Mouse (Mus musculus) Patski (cell line): ENCODE results near the gene 1700123O20Rik. TPM values are rescaled to one million over a fixed set of nuclear protein-coding genes. Genes with fewer than 3 reads are reported as not detected.

ENCODE experiments used
- ATAC-seq: fragments of 100-300 bp; one replicate; pipeline ENCODE4 v1.8.0; 2021
- CTCF ChIA-PET: fragments of 350-600 bp; sonication (Branson Sonifier 250); formaldehyde crosslinking; loops from one replicate; lab custom pipeline; 2022; ENCODE audit warnings: inconsistent platforms; lab: Charles Lee
- POLR2A ChIA-PET: fragments of 350-600 bp; sonication (Branson Sonifier 250); formaldehyde crosslinking; loops from one replicate; lab custom pipeline; 2022; ENCODE audit warnings: antibody characterized with exemption, inconsistent platforms; lab: Charles Lee
- DNase-seq: peaks from one replicate; pipeline ENCODE4 v3.0.0-alpha.2; 2011; ENCODE audit warnings: low read depth, low spot score
- H3K27me3 ChIP-seq: fragments of 371-371 bp; one replicate; pipeline ENCODE4 v1.5.1; 2021
- CTCF ChIP-seq: fragments of 100-300 bp; IDR thresholded peaks from one replicate; pipeline ENCODE4 v1.5.1; 2021
- in situ Hi-C: fragments of 300-500 bp; cut with MboI; formaldehyde crosslinking; loops from 3 replicates; pipeline ENCODE4 v1.11.1; 2018; ENCODE audit warnings: low pct_unique_long_range_greater_than_20kb, mixed read lengths
- polyA plus RNA-seq: library from polyadenylated mRNA; unstranded; gene quantifications from one replicate; pipeline ENCODE4 v1.2.3, GENCODE M21; 2021

1700123O20Rik gene
- polyA plus RNA-seq, result 69.8 TPM

DNA sequence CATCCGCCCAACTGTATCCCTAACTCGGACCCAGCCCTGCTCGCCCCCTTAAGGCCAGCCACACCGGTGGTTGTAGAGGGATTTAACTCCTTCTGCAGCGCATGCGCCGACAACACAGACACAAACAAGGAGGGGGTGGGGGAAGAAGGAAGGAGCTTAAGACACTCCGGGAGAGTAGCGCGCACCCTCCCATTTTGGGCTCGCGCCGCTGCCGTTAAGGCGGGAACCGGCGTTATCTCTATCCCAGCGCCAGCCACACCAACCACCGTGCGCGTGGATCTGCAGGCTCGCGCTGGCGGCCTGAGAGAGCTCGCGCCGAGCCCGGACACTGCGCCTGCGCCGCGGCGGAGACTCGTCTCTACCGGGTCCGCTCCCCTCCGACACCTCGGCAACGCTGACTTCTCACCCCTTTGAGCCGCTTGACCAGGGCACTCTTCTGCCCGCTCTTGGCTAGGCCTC lies at the start of gene 1700123O20Rik:
Gene 1700123O20Rik, plus strand, starts transcription at position 154 of the 459 bp plus-strand sequence.
- ATAC-seq, result peak; percentile 61
- ChIA-PET POLR2A (interaction anchor here (0.6 to 1.2 kb wide), 3 partner anchors 26 to 332 kb away, joined by 3 read pairs; partner anchors contain the start of gene Cdh24), CTCF (interaction anchor here (0.8 to 2.0 kb wide), 5 partner anchors 17 to 117 kb away, joined by 3 to 10 read pairs (median 7); no protein-coding TSS in a partner anchor)
- no peak for TF ChIP-seq CTCF
- in situ Hi-C loops, result no loop called here
- H3K27me3 ChIP-seq, result no peaks in the 10 kb centered on the region
- DNase-seq, result no peak

DNA sequence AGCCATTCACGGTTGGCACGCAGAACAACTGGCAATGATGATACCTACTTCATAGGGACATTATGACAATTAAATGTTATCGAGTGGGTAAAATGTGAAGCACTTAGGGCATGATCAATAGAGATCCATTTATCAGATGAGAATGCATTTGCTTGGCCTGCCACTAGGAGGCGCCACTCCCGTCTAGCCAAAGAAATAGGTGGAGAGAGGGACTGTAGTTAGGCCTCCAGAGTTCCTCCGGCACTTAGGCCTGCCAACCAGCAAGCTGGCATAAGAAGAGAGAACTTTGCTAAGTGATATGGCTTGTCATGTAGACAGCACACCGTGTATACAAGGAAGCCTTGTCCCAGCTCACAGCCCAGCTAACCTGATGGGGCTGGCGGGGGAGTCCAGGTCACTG lies 49.1 kb upstream of the 1700123O20Rik start:
- DNase-seq (no peak), ATAC-seq (no peak)
- ChIA-PET CTCF (interaction anchor here (0.8 to 2.2 kb wide), 5 partner anchors 11 to 109 kb away, joined by 3 to 18 read pairs (median 7); partner anchors contain the start of genes Psmb11 and Psmb5), POLR2A (no interaction called here)
- in situ Hi-C loops, result loop anchor here (5.0 kb wide), 1 partner anchor 55 kb away; no protein-coding TSS in a partner anchor
- no peaks in the 10 kb centered on the region for H3K27me3 ChIP-seq
- TF ChIP-seq CTCF, result no peak

DNA sequence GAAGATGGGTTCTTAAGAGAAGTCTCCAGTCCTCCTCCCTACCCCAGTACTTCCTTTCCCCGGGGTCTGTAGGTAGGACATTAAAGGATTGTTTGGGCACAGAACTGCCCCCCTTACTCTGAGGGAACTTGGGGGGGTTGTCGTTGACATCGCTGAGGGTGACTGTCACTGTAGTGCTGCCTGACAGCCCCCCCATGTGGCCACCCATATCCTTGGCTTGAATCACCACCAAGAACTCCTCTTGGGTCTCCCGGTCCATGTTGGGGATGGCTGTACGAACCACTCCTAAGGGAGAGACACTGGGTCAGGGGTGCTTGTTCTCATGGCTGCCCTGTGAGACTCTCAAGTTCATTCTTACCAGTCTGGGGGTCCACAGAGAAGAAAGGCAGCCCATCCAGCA lies 47.8 kb upstream of the 1700123O20Rik start:
- no peaks in the 10 kb centered on the region for H3K27me3 ChIP-seq
- ATAC-seq (no peak), DNase-seq (no peak)
- ChIA-PET POLR2A (no interaction called here), CTCF (interaction anchor here (0.6 to 2.2 kb wide), 6 partner anchors 12 to 110 kb away, joined by 3 to 18 read pairs (median 6); partner anchors contain the start of genes Psmb11 and Psmb5)
- in situ Hi-C loops, result loop anchor here (5.0 kb wide), 1 partner anchor 56 kb away; no protein-coding TSS in a partner anchor
- no peak for TF ChIP-seq CTCF

DNA sequence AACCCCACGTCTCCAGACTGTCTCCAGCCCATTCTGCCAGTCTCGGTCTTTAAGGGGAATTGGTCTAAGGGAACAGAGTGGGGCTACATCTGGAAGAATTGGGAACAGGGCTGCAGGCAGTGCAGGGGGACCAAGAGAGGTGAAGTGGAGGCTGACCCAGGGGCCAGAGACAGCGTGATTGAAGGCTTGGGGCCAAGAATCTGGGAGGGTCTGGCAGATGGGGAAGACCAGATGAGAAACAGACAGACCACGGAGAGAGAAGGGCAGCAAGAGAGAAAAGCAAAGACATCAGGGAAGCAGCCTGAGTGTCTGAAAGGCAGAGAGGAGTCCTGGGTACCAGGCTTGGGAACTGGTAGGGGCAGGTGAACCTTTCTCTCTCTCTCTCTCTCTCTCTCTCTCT lies 45.9 kb upstream of the 1700123O20Rik start:
- ATAC-seq, result no peak
- POLR2A ChIA-PET, result no interaction called here
- CTCF ChIA-PET, result interaction anchor here (1.7 kb wide), 1 partner anchor 112 kb away, joined by 9 read pairs; no protein-coding TSS in a partner anchor

DNA sequence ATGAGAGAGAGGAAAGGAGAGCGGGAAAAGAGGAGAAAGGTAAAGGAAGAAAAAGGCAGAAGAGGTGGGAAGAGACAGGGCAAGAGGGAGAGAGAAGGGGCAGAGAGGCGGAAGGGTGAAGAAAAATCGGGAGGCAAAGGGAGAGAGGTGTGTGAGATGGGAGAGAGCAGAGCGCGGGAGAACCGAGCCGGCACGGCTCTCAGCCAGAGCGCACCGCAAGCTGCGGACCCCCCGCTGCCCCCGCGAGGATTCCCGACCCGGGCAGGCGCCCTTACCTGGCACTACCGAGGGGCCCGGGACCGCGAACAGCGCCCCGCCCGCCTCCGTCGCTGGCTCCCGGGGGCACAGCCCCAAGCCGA lies 45.1 kb upstream of the 1700123O20Rik start, which contains the start of gene Gm17606:
Gene Gm17606, plus strand, starts transcription at position 7 of the 359 bp plus-strand sequence.
- CTCF ChIA-PET, result interaction anchor here (0.6 to 4.2 kb wide), 10 partner anchors 10 to 117 kb away, joined by 3 to 22 read pairs (median 4); partner anchors contain the start of gene Haus4
- in situ Hi-C loops, result loop anchor here (5.0 to 10.0 kb wide), 2 partner anchors 114 to 416 kb away; no protein-coding TSS in a partner anchor
- no peak for TF ChIP-seq CTCF
- no peak for DNase-seq
- H3K27me3 ChIP-seq, result no peaks in the 10 kb centered on the region
- POLR2A ChIA-PET, result no interaction called here
- ATAC-seq, result peak; percentile 0

More for the DNA sequence above, 45.9 kb upstream of the 1700123O20Rik start:
- no peaks in the 10 kb centered on the region for H3K27me3 ChIP-seq
- DNase-seq, result no peak
- no peak for TF ChIP-seq CTCF
- in situ Hi-C loops, result loop anchor here (5.0 to 10.0 kb wide), 2 partner anchors 113 to 415 kb away; no protein-coding TSS in a partner anchor

DNA sequence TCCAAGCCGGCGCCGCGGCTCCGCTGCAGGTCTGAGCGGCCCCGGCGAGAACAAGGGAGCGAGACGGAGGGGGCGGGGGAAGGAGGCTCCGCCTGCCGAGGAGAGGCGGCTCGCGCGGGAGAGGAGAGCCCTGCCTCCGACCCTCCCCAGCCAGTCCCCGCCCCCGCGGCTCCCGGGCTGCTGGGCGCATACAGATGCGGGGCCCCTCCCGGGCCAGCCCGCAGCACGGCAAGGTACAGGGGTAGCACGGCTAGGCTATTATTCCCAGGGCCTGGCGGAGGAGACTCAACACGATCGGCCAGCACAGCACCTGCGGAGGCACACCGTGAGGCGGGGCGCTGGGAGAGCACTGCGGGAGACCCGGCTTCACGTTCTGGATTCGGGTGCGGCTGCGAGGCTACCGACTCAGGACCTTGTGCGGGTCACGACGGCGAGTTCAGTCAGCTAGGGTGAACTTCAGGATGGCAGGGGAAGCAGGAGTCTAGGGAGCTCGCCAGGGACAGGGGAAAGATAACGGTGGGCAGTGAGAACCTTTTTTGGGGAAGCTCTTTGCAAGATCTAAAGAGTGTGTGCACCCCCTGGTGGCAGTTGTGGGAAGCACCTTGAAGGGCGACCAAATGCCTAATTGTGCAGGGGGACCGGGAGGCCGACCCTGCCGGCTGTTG lies 44.6 kb upstream of the 1700123O20Rik start, which contains the start of gene Cdh24:
Gene Cdh24, minus strand, starts transcription at position 60 of the 665 bp plus-strand sequence.
- DNase-seq (no peak), ATAC-seq (peak; percentile 80)
- ChIA-PET POLR2A (interaction anchor here (0.6 to 1.0 kb wide), 3 partner anchors 45 to 126 kb away, joined by 3 to 9 read pairs (median 3); partner anchors contain the start of gene Acin1), CTCF (interaction anchor here (0.6 to 4.2 kb wide), 17 partner anchors 9 to 246 kb away, joined by 3 to 22 read pairs (median 4); partner anchors contain the start of gene Haus4)
- H3K27me3 ChIP-seq, result no peaks in the 10 kb centered on the region
- TF ChIP-seq CTCF, result no peak
- in situ Hi-C loops, result loop anchor here (5.0 to 10.0 kb wide), 2 partner anchors 114 to 417 kb away; no protein-coding TSS in a partner anchor

DNA sequence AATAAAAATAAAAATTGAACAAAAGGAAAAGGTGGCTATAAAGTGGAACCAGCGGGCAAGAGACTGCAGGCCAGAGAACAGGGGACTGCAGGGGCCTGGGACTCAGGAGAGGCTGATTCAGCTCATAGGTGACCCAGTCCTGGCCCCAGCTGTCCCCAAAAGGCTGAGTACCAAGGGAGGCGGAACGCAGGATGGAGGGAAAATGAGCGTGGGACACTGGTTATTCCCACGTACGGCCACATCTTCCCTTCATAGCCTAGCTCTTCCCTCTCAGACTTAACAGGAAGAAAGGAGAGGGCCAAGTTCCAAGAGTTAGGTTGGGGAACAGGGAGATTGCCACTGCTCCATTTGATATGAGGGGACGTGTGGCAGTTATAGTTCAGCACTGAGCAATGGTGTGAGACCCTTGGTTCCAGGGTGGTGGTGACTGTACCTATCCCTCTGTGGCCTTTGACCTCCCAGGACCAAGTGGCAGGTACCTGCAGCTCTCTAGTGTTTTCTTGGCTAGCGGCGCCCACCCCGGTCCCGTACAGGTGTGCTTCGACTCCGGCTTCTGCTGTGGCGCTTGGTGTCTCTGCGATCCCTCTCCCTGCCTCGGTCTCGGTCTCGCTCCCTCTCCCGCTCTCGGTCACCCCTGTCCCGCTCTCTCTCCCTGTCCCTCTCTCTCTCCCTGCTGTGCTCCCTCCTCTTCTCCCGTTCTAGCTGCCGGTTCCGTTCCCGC lies 43.6 kb upstream of the 1700123O20Rik start:
- ChIA-PET CTCF (interaction anchor here (0.8 to 4.2 kb wide), 15 partner anchors 8 to 245 kb away, joined by 3 to 22 read pairs (median 4); partner anchors contain the start of gene Haus4), POLR2A (interaction anchor here (0.6 to 1.1 kb wide), 3 partner anchors 10 to 127 kb away, joined by 3 to 9 read pairs (median 3); partner anchors contain the start of gene Acin1)
- DNase-seq, result no peak

DNA sequence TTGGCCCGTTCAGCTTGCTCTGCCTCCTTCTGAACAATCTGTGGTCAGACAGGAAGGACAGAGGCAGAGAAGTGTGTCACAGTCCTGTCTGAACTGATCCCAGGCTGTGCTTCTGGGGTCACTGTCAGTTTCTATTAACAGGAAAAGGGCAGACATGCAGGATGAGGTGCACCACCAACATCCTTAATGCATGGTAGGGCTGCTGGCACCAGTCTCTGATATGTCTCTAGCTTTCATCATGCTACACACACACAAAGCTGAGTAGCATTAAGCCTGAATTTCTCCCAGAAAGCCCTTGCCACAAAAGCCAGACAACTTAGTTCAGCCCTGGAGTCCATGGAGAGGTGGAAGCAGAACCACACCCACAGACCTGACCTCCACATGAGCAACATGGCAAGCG lies 43.0 kb upstream of the 1700123O20Rik start:
- DNase-seq (no peak), ATAC-seq (no peak)
- no peak for TF ChIP-seq CTCF
- H3K27me3 ChIP-seq, result no peaks in the 10 kb centered on the region
- POLR2A ChIA-PET, result interaction anchor here (1.1 kb wide), 1 partner anchor 9 kb away, joined by 3 read pairs; no protein-coding TSS in a partner anchor
- in situ Hi-C loops, result loop anchor here (5.0 to 10.0 kb wide), 2 partner anchors 116 to 418 kb away; no protein-coding TSS in a partner anchor
- CTCF ChIA-PET, result interaction anchor here (0.8 to 4.2 kb wide), 5 partner anchors 8 to 114 kb away, joined by 3 to 22 read pairs (median 3); no protein-coding TSS in a partner anchor

More for the DNA sequence above, 43.6 kb upstream of the 1700123O20Rik start:
- H3K27me3 ChIP-seq, result no peaks in the 10 kb centered on the region
- TF ChIP-seq CTCF, result no peak
- no peak for ATAC-seq
- in situ Hi-C loops, result loop anchor here (5.0 to 10.0 kb wide), 2 partner anchors 115 to 418 kb away; no protein-coding TSS in a partner anchor

DNA sequence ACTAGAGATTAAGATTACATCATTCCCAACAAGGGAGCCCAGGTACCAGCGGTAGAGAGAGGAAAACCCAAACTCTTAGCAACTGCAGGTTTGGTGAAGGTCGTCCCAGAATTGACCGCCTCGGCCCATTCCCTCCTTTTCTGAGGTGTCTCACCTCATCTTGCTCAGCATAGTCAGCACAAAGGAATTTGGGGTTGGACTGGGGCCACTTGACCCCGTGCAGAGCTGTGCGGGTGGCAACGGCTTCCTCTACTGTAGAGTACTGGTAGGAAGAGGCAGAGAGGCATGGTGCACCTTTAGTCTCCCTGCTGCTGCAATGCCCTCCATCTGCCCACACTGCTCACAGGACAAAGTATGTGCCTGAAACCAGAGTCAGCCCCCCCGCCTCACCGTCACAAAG lies 41.7 kb upstream of the 1700123O20Rik start:
- in situ Hi-C loops, result loop anchor here (5.0 to 10.0 kb wide), 2 partner anchors 117 to 419 kb away; no protein-coding TSS in a partner anchor
- no peak for DNase-seq
- ATAC-seq, result peak; percentile 42
- CTCF ChIA-PET, result interaction anchor here (0.8 to 4.2 kb wide), 4 partner anchors 61 to 115 kb away, joined by 3 to 22 read pairs (median 3); no protein-coding TSS in a partner anchor
- POLR2A ChIA-PET, result interaction anchor here (0.6 kb wide), 1 partner anchor 82 kb away, joined by 3 read pairs; no protein-coding TSS in a partner anchor
- no peak for TF ChIP-seq CTCF
- H3K27me3 ChIP-seq, result no peaks in the 10 kb centered on the region
